Mouse (Mus musculus) lung, postnatal 0 days (tissue): ENCODE results near the gene Gm49321.

Experiments used
- CTCF ChIP-seq: IDR thresholded peaks from 2 replicates; pipeline ENCODE4 v1.5.1; 2016; ENCODE audit warnings: antibody characterized with exemption, mild to moderate bottlenecking
- EP300 ChIP-seq: IDR thresholded peaks from 2 replicates; pipeline ENCODE4 v1.6.1; 2016; ENCODE audit warnings: antibody characterized with exemption, mild to moderate bottlenecking, control low read depth

DNA sequence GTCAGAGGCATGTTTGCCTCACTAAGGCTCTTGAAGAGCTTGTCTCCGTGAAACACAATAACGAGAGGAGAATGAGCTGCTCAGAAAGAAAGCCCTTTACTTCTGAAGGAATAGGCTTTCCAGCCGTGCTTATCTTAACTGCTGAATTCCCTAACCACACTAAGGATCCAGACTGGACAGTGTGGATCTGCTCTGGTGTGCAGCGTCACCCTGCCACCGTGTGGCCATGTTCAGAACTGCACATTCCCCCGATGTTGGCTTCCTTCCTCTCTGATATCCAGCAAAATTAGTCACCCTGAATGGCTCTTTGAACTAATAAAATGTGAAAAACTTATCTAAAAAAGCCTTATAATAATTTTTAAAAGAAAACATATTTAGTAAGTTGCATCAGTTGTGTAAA, 76.3 kb downstream of the Gm49321 start:
- TF ChIP-seq CTCF, result peak; percentile 96
- no peak for TF ChIP-seq EP300
